Mouse (Mus musculus): ENCODE results near the gene 4930535I16Rik.

GRCm38 (mm10) chr4:123918851-123919250 lies 1.0 kb upstream of the 4930535I16Rik start:
- TF ChIP-seq CTCF (IDR thresholded peaks at IDR 0.05; ENCODE audit: extremely low read depth, insufficient read depth, low read length), result no peak
- no peak for TF ChIP-seq POLR2A (IDR thresholded peaks at IDR 0.05; ENCODE audit: extremely low read depth, insufficient read depth, low read length)

Measured in cortical plate, adult 2 months (tissue).